Mouse (Mus musculus): ENCODE results near the gene Mfap1a. TPM values are rescaled to one million over a fixed set of nuclear protein-coding genes. Genes with fewer than 3 reads are reported as not detected.
A peak's percentile ranks its signal among the peaks of the same experiment; 100 is the strongest.
"Not testable (repeated sequence)": the region's sequence is repeated elsewhere in the genome, so short reads cannot be mapped to it uniquely, and the experiment has no call there.

Gene Mfap1a
- 19.8 and 20.8 TPM in 2 replicates for polyA plus RNA-seq (2015; fragmentation: Nextera tagmentation; extraction: Ambion mirVana)

- Histone ChIP-seq H3K9ac (peak within 1 kb of the TSS; percentile 60), H3K27ac (peak within 1 kb of the TSS; percentile 77), H3K4me3 (replicated peaks) (peak within 1 kb of the TSS; percentile 64), H3K4me2 (replicated peaks) (peak within 1 kb of the TSS; percentile 64)
- not testable (repeated sequence) for H3K27me3 ChIP-seq (replicated peaks); H3K36me3 ChIP-seq; H3K9me3 ChIP-seq; H3K4me1 ChIP-seq (replicated peaks)
- WGBS: 4% methylated on average over 41 of the region's 42 CpGs
- peak; percentile 96 for ATAC-seq
These were observed at the start of gene Mfap1a, which contains the start of gene Wdr76 for GRCm38 (mm10) chr2:121505942-121506882. TSS of gene Mfap1a (minus strand) at chr2:121506665. TSS of gene Wdr76 (plus strand) at chr2:121506723.

- Histone ChIP-seq H3K9ac (no peak overlapping the region), H3K4me1 (replicated peaks) (peaks cover 2% of the 10 kb centered on the region; the same call in 1 of the 2 replicates), H3K4me2 (replicated peaks) (no peak overlapping the region), H3K27me3 (replicated peaks) (no peaks in the 10 kb centered on the region), H3K27ac (no peak overlapping the region), H3K36me3 (no peaks in the 10 kb centered on the region), H3K4me3 (replicated peaks) (no peak overlapping the region), H3K9me3 (no peaks in the 10 kb centered on the region)
- ATAC-seq: no peak
- 72% methylated on average over 8 of the region's 8 CpGs for WGBS
These were observed 44.8 kb upstream of the Mfap1a start for GRCm38 (mm10) chr2:121551271-121551670.

GRCm38 (mm10) chr2:121549630-121550029, 43.2 kb upstream of the Mfap1a start:
- ATAC-seq: no peak
- Histone ChIP-seq H3K4me1 (replicated peaks) (0 out of 2 replicates have a peak, but pooled peaks cover under 1% of the 10 kb centered on the region), H3K27ac (no peak overlapping the region), H3K4me2 (replicated peaks) (no peak overlapping the region), H3K36me3 (no peaks in the 10 kb centered on the region), H3K9me3 (no peaks in the 10 kb centered on the region), H3K4me3 (replicated peaks) (no peak overlapping the region), H3K9ac (no peak overlapping the region), H3K27me3 (replicated peaks) (no peaks in the 10 kb centered on the region)
- 92% methylated on average over 6 of the region's 6 CpGs for WGBS

- Histone ChIP-seq H3K9ac (no peak overlapping the region), H3K27ac (no peak overlapping the region), H3K36me3 (0 out of 2 replicates have a peak, but pooled peaks cover 6% of the 10 kb centered on the region), H3K27me3 (replicated peaks) (no peaks in the 10 kb centered on the region), H3K4me1 (replicated peaks) (no peaks in the 10 kb centered on the region), H3K9me3 (no peaks in the 10 kb centered on the region), H3K4me2 (replicated peaks) (no peak overlapping the region), H3K4me3 (replicated peaks) (no peak overlapping the region)
- ATAC-seq: no peak
- 96% methylated on average over 3 of the region's 3 CpGs for WGBS
These were observed 38.4 kb upstream of the Mfap1a start for GRCm38 (mm10) chr2:121544829-121545228.

- Histone ChIP-seq H3K27ac (no peak overlapping the region), H3K36me3 (no peaks in the 10 kb centered on the region), H3K4me1 (replicated peaks) (no peaks in the 10 kb centered on the region), H3K9me3 (no peaks in the 10 kb centered on the region), H3K4me3 (replicated peaks) (no peak overlapping the region), H3K4me2 (replicated peaks) (no peak overlapping the region), H3K9ac (no peak overlapping the region), H3K27me3 (replicated peaks) (no peaks in the 10 kb centered on the region)
- 91% methylated on average over 2 of the region's 2 CpGs for WGBS
- ATAC-seq: no peak
These were observed 18.6 kb upstream of the Mfap1a start for GRCm38 (mm10) chr2:121525056-121525455.

GRCm38 (mm10) chr2:121522830-121523229, 16.4 kb upstream of the Mfap1a start:
- H3K27ac ChIP-seq; H3K9ac ChIP-seq; H3K4me3 ChIP-seq (replicated peaks); H3K36me3 ChIP-seq; H3K27me3 ChIP-seq (replicated peaks); H3K4me1 ChIP-seq (replicated peaks); H3K9me3 ChIP-seq; H3K4me2 ChIP-seq (replicated peaks); ATAC-seq: not testable (repeated sequence)
- WGBS: 98% methylated on average over 3 of the region's 3 CpGs

- Histone ChIP-seq H3K9me3 (no peaks in the 10 kb centered on the region), H3K9ac (no peak overlapping the region), H3K4me1 (replicated peaks) (no peaks in the 10 kb centered on the region), H3K4me3 (replicated peaks) (no peak overlapping the region), H3K4me2 (replicated peaks) (no peak overlapping the region), H3K36me3 (peaks cover 3% of the 10 kb centered on the region; the same call in 1 of the 2 replicates), H3K27ac (no peak overlapping the region), H3K27me3 (replicated peaks) (no peaks in the 10 kb centered on the region)
- ATAC-seq: no peak
- 90% methylated on average over 2 of the region's 2 CpGs for WGBS
These were observed 15.5 kb upstream of the Mfap1a start for GRCm38 (mm10) chr2:121522006-121522405.

- not testable (repeated sequence) for H3K4me3 ChIP-seq (replicated peaks); H3K4me1 ChIP-seq (replicated peaks); H3K36me3 ChIP-seq; ATAC-seq; H3K9ac ChIP-seq; H3K9me3 ChIP-seq; H3K4me2 ChIP-seq (replicated peaks); H3K27me3 ChIP-seq (replicated peaks); H3K27ac ChIP-seq
- 90% methylated on average over 4 of the region's 4 CpGs for WGBS
These were observed 12.2 kb upstream of the Mfap1a start for GRCm38 (mm10) chr2:121518711-121519110.

GRCm38 (mm10) chr2:121518106-121518505, 11.6 kb upstream of the Mfap1a start:
- Histone ChIP-seq H3K4me2 (replicated peaks) (no peak overlapping the region), H3K36me3 (peaks cover 3% of the 10 kb centered on the region; the same call in 1 of the 2 replicates), H3K9ac (no peak overlapping the region), H3K9me3 (no peaks in the 10 kb centered on the region), H3K27me3 (replicated peaks) (no peaks in the 10 kb centered on the region), H3K4me1 (replicated peaks) (no peaks in the 10 kb centered on the region), H3K27ac (no peak overlapping the region), H3K4me3 (replicated peaks) (no peak overlapping the region)
- WGBS: 90% methylated on average over 5 of the region's 5 CpGs
- ATAC-seq: no peak

GRCm38 (mm10) chr2:121514211-121514610, 7.7 kb upstream of the Mfap1a start:
- H3K9ac ChIP-seq: no peak overlapping the region
- 93% methylated on average over 4 of the region's 4 CpGs for WGBS
- no peak overlapping the region for H3K4me2 ChIP-seq (replicated peaks)
- no peaks in the 10 kb centered on the region for H3K27me3 ChIP-seq (replicated peaks)
- no peak for ATAC-seq
- no peak overlapping the region for H3K27ac ChIP-seq
- H3K4me3 ChIP-seq (replicated peaks): no peak overlapping the region
- peaks cover 5% of the 10 kb centered on the region; the same call in 1 of the 2 replicates for H3K4me1 ChIP-seq (replicated peaks)
- peaks cover 3% of the 10 kb centered on the region; the same call in 1 of the 2 replicates for H3K36me3 ChIP-seq
- H3K9me3 ChIP-seq: no peaks in the 10 kb centered on the region

GRCm38 (mm10) chr2:121512991-121513765, 6.7 kb upstream of the Mfap1a start:
- H3K9me3 ChIP-seq; H3K36me3 ChIP-seq; H3K27ac ChIP-seq; H3K4me2 ChIP-seq (replicated peaks); ATAC-seq; H3K4me1 ChIP-seq (replicated peaks); H3K9ac ChIP-seq; H3K4me3 ChIP-seq (replicated peaks); H3K27me3 ChIP-seq (replicated peaks): not testable (repeated sequence)
- 90% methylated on average over 5 of the region's 5 CpGs for WGBS

- no peak for ATAC-seq
- H3K4me2 ChIP-seq (replicated peaks): no peak overlapping the region
- H3K27ac ChIP-seq: no peak overlapping the region
- H3K4me1 ChIP-seq (replicated peaks): peaks cover 9% of the 10 kb centered on the region
- no peaks in the 10 kb centered on the region for H3K36me3 ChIP-seq
- 86% methylated on average over 8 of the region's 8 CpGs for WGBS
- H3K9ac ChIP-seq: no peak overlapping the region
- H3K4me3 ChIP-seq (replicated peaks): no peak overlapping the region
- H3K9me3 ChIP-seq: no peaks in the 10 kb centered on the region
- H3K27me3 ChIP-seq (replicated peaks): no peaks in the 10 kb centered on the region
These were observed 4.9 kb upstream of the Mfap1a start for GRCm38 (mm10) chr2:121511401-121511800.

All from intestine, embryonic 15.5 days (tissue).